Mouse (Mus musculus): ENCODE results near the gene Gdf10. TPM values are rescaled to one million over a fixed set of nuclear protein-coding genes. Genes with fewer than 3 reads are reported as not detected.

Gene Gdf10
- polyA plus RNA-seq, 1 experiment: not detected

DNA sequence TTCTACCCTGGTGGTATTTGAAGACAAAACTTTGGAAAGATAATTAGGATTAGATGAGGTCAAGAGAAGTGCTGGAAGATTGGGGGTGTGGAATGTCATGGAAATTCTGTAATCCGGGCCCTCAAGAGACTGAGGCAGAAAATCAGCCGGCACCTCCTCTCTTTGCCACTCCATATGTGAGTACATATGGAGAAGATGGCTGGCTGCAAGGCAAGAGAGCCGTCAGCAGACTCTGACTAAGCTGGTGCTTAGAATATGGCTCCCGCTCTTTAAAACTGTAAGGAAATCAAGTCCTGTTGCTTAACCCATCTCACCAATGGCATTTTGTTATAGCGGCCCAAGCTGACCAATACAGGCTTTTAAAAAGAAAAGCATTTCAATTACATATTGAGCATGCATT is 27.6 kb upstream of the Gdf10 start:
- H3ac ChIP-seq (ENCODE audit: control insufficient read depth, insufficient read length): no peak overlapping the region
- TF ChIP-seq MYOD1 (IDR thresholded peaks at IDR 0.05; ENCODE audit: control insufficient read depth in 1 of 3, insufficient read length in 2 of 3, low read depth in 2 of 3) (no peak), TCF3 (IDR thresholded peaks at IDR 0.05; ENCODE audit: insufficient read length, low read depth) (no peak), USF1 (IDR thresholded peaks at IDR 0.05; ENCODE audit: low read depth) (no peak), CEBPB (IDR thresholded peaks at IDR 0.05; ENCODE audit: insufficient read depth, poor library complexity, severe bottlenecking) (no peak), SRF (IDR thresholded peaks at IDR 0.05; ENCODE audit: control insufficient read depth, insufficient read length, low read depth) (no peak), REST (IDR thresholded peaks at IDR 0.05; ENCODE audit: insufficient read depth, insufficient read length) (no peak), TCF12 (IDR thresholded peaks at IDR 0.05; ENCODE audit: insufficient read depth, poor library complexity, severe bottlenecking) (no peak), POLR2A (IDR thresholded peaks at IDR 0.05; ENCODE audit: insufficient read length, low read depth) (no peak), MYOG (IDR thresholded peaks at IDR 0.05; ENCODE audit: control insufficient read depth in 1 of 3, insufficient read depth in 1 of 3, insufficient read length in 2 of 3, low read depth in 2 of 3) (no peak), E2F4 (IDR thresholded peaks at IDR 0.05; ENCODE audit: insufficient read depth) (no peak), POLR2AphosphoS2 (IDR thresholded peaks at IDR 0.05; ENCODE audit: insufficient read length, low read depth) (no peak), MAX (IDR thresholded peaks at IDR 0.05; ENCODE audit: low read depth) (no peak)
- no peak overlapping the region for H3K4me2 ChIP-seq (ENCODE audit: low read depth)
- H3K4me3 ChIP-seq: no peak overlapping the region
- peaks cover 15% of the 10 kb centered on the region for H3K27me3 ChIP-seq (ENCODE audit: control insufficient read depth, insufficient read depth, insufficient read length)
- H3K79me2 ChIP-seq (ENCODE audit: control insufficient read depth, insufficient read depth): no peaks in the 10 kb centered on the region
- no peaks in the 10 kb centered on the region for H3K36me3 ChIP-seq (ENCODE audit: control insufficient read depth, insufficient read depth)

DNA sequence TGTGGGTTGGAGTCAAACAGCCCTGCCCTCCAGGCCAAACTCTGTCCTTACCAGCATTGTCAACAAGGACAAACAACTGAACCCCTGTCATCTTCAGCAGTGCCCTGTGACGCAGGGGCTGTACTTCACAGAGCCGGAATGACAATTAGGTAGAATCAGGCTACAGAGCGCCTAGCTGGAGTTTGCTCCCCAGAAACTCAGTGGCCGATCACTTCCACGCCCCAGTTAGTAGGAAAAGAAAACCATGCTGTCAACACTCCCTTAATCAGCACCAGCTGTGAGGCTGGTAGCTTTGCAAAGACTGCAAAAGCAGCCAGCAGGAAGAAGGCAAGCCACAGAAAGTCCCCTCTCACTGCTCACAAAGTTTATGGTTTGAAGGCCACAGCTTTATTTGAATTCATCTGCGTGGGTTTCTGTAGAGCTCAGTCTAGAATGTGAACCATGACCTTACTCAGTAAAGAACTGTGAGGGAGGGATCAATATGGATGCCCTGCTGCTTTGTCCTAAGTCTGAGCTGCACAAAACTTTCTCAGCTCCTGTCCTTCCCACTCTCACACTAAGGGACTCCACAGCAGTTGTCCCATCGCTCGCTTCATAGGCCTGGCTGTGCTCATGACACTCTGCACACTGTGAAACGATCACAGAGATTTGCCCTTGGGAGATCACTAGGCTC is 26.6 kb upstream of the Gdf10 start:
- H3K79me2 ChIP-seq (ENCODE audit: control insufficient read depth, insufficient read depth): no peaks in the 10 kb centered on the region
- H3ac ChIP-seq (ENCODE audit: control insufficient read depth, insufficient read length): no peak overlapping the region
- no peaks in the 10 kb centered on the region for H3K36me3 ChIP-seq (ENCODE audit: control insufficient read depth, insufficient read depth)
- no peak overlapping the region for H3K4me2 ChIP-seq (ENCODE audit: low read depth)
- TF ChIP-seq REST (IDR thresholded peaks at IDR 0.05; ENCODE audit: insufficient read depth, insufficient read length): no peak
- no peak for TF ChIP-seq MYOG (IDR thresholded peaks at IDR 0.05; ENCODE audit: control insufficient read depth in 1 of 3, insufficient read depth in 1 of 3, insufficient read length in 2 of 3, low read depth in 2 of 3)
- TF ChIP-seq SRF (IDR thresholded peaks at IDR 0.05; ENCODE audit: control insufficient read depth, insufficient read length, low read depth): no peak
- TF ChIP-seq MAX (IDR thresholded peaks at IDR 0.05; ENCODE audit: low read depth): no peak
- TF ChIP-seq USF1 (IDR thresholded peaks at IDR 0.05; ENCODE audit: low read depth): no peak
- TF ChIP-seq POLR2A (IDR thresholded peaks at IDR 0.05; ENCODE audit: insufficient read length, low read depth): no peak
- TF ChIP-seq POLR2AphosphoS2 (IDR thresholded peaks at IDR 0.05; ENCODE audit: insufficient read length, low read depth): no peak
- no peak for TF ChIP-seq MYOD1 (IDR thresholded peaks at IDR 0.05; ENCODE audit: control insufficient read depth in 1 of 3, insufficient read length in 2 of 3, low read depth in 2 of 3)
- TF ChIP-seq E2F4 (IDR thresholded peaks at IDR 0.05; ENCODE audit: insufficient read depth): no peak
- TF ChIP-seq TCF3 (IDR thresholded peaks at IDR 0.05; ENCODE audit: insufficient read length, low read depth): no peak
- TF ChIP-seq CEBPB (IDR thresholded peaks at IDR 0.05; ENCODE audit: insufficient read depth, poor library complexity, severe bottlenecking): no peak
- no peak for TF ChIP-seq TCF12 (IDR thresholded peaks at IDR 0.05; ENCODE audit: insufficient read depth, poor library complexity, severe bottlenecking)
- peaks cover 8% of the 10 kb centered on the region for H3K27me3 ChIP-seq (ENCODE audit: control insufficient read depth, insufficient read depth, insufficient read length)
- no peak overlapping the region for H3K4me3 ChIP-seq

DNA sequence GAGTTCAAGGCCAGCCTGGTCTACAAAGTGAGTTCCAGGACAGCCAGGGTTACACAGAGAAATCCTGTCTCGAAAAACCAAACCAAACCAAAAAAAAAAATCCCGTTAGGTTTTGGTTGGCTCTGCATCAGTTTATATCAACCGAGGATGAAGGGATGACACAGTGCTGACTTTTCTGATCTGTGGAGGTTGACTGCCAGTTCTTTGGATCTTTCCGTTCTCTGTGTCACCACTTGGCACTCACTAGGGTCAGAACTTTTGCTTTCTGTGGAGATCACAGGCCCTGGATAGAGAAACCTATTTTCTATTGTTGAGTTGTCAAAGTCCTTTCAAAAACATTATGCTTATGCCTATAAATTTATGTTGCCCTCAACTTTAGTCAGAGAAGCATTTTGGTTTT is 20.6 kb upstream of the Gdf10 start:
- Histone ChIP-seq H3K79me2 (ENCODE audit: control insufficient read depth, insufficient read depth) (no peaks in the 10 kb centered on the region), H3K4me2 (ENCODE audit: low read depth) (no peak overlapping the region), H3K4me3 (no peak overlapping the region), H3K36me3 (ENCODE audit: control insufficient read depth, insufficient read depth) (no peaks in the 10 kb centered on the region), H3K27me3 (ENCODE audit: control insufficient read depth, insufficient read depth, insufficient read length) (no peaks in the 10 kb centered on the region), H3ac (ENCODE audit: control insufficient read depth, insufficient read length) (no peak overlapping the region)
- TF ChIP-seq REST (IDR thresholded peaks at IDR 0.05; ENCODE audit: insufficient read depth, insufficient read length) (no peak), MAX (IDR thresholded peaks at IDR 0.05; ENCODE audit: low read depth) (no peak)

- no peaks in the 10 kb centered on the region for H3K36me3 ChIP-seq (ENCODE audit: control insufficient read depth, insufficient read depth)
Observed at GRCm38 (mm10) chr14:33903199-33903598, 20.2 kb upstream of the Gdf10 start.

DNA sequence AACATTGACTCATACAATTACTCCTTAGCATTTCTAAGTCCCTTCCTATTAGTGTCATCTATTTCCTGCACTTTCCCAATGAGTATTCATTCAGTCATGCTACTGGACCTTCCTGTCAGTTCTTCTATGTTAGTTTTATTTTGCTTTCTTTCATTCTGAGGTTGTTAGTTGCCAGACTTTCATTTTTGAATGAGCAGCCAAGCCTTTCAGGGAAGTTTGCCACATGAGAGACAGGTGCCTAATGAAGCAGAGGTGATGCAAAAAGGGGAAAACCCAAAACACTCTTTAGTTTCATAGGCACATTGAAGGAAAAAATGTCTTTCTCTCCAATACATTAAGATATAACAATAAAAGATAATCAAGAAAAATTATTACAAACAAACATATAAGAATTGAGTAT is 18.5 kb upstream of the Gdf10 start:
- Histone ChIP-seq H3K4me3 (no peak overlapping the region), H3K36me3 (ENCODE audit: control insufficient read depth, insufficient read depth) (no peaks in the 10 kb centered on the region), H3K4me2 (ENCODE audit: low read depth) (no peak overlapping the region), H3K79me2 (ENCODE audit: control insufficient read depth, insufficient read depth) (no peaks in the 10 kb centered on the region), H3K27me3 (ENCODE audit: control insufficient read depth, insufficient read depth, insufficient read length) (no peaks in the 10 kb centered on the region), H3ac (ENCODE audit: control insufficient read depth, insufficient read length) (no peak overlapping the region)
- TF ChIP-seq MYOG (IDR thresholded peaks at IDR 0.05; ENCODE audit: control insufficient read depth in 1 of 3, insufficient read depth in 1 of 3, insufficient read length in 2 of 3, low read depth in 2 of 3) (no peak), USF1 (IDR thresholded peaks at IDR 0.05; ENCODE audit: low read depth) (no peak), REST (IDR thresholded peaks at IDR 0.05; ENCODE audit: insufficient read depth, insufficient read length) (no peak), TCF12 (IDR thresholded peaks at IDR 0.05; ENCODE audit: insufficient read depth, poor library complexity, severe bottlenecking) (no peak), POLR2AphosphoS2 (IDR thresholded peaks at IDR 0.05; ENCODE audit: insufficient read length, low read depth) (no peak), POLR2A (IDR thresholded peaks at IDR 0.05; ENCODE audit: insufficient read length, low read depth) (no peak), SRF (IDR thresholded peaks at IDR 0.05; ENCODE audit: control insufficient read depth, insufficient read length, low read depth) (no peak), CEBPB (IDR thresholded peaks at IDR 0.05; ENCODE audit: insufficient read depth, poor library complexity, severe bottlenecking) (no peak), TCF3 (IDR thresholded peaks at IDR 0.05; ENCODE audit: insufficient read length, low read depth) (no peak), MAX (IDR thresholded peaks at IDR 0.05; ENCODE audit: low read depth) (no peak), MYOD1 (IDR thresholded peaks at IDR 0.05; ENCODE audit: control insufficient read depth in 1 of 3, insufficient read length in 2 of 3, low read depth in 2 of 3) (no peak), E2F4 (IDR thresholded peaks at IDR 0.05; ENCODE audit: insufficient read depth) (no peak)

More at GRCm38 (mm10) chr14:33903199-33903598, 20.2 kb upstream of the Gdf10 start:
- TF ChIP-seq MAX (IDR thresholded peaks at IDR 0.05; ENCODE audit: low read depth) (no peak), MYOG (IDR thresholded peaks at IDR 0.05; ENCODE audit: control insufficient read depth in 1 of 3, insufficient read depth in 1 of 3, insufficient read length in 2 of 3, low read depth in 2 of 3) (no peak), MYOD1 (IDR thresholded peaks at IDR 0.05; ENCODE audit: control insufficient read depth in 1 of 3, insufficient read length in 2 of 3, low read depth in 2 of 3) (no peak), REST (IDR thresholded peaks at IDR 0.05; ENCODE audit: insufficient read depth, insufficient read length) (no peak), POLR2AphosphoS2 (IDR thresholded peaks at IDR 0.05; ENCODE audit: insufficient read length, low read depth) (no peak), USF1 (IDR thresholded peaks at IDR 0.05; ENCODE audit: low read depth) (no peak), E2F4 (IDR thresholded peaks at IDR 0.05; ENCODE audit: insufficient read depth) (no peak)
- no peak overlapping the region for H3ac ChIP-seq (ENCODE audit: control insufficient read depth, insufficient read length)
- H3K4me2 ChIP-seq (ENCODE audit: low read depth): no peak overlapping the region
- H3K79me2 ChIP-seq (ENCODE audit: control insufficient read depth, insufficient read depth): no peaks in the 10 kb centered on the region
- H3K27me3 ChIP-seq (ENCODE audit: control insufficient read depth, insufficient read depth, insufficient read length): no peaks in the 10 kb centered on the region
- H3K4me3 ChIP-seq: no peak overlapping the region
